Mouse (Mus musculus) liver, adult 2 months (tissue): ENCODE measurements around the gene Gm20388. TPM values are rescaled to one million over a fixed set of nuclear protein-coding genes. Genes with fewer than 3 reads are reported as not detected.
A peak's percentile ranks its signal among the peaks of the same experiment; 100 is the strongest.

Experiments
- DNase-seq: peaks from one replicate; pipeline ENCODE4 v3.0.0-alpha.2; 2011; ENCODE audit warnings: low read depth, low spot score; ENCODE audit errors: extremely low read depth
- H3K27ac ChIP-seq: fragments of 200-500 bp; replicated peaks from 2 replicates; pipeline ENCODE4 v1.5.1; 2012; ENCODE audit warnings: low read depth, mild to moderate bottlenecking, control low read depth, inconsistent platforms, low read length; ENCODE audit not compliant: insufficient read depth
- H3K27me3 ChIP-seq: fragments of 200-500 bp; 2 replicates; pipeline ENCODE4 v1.6.1; 2012; ENCODE audit warnings: mild to moderate bottlenecking, moderate library complexity, low read length, inconsistent platforms; ENCODE audit not compliant: control insufficient read depth, insufficient read depth
- H3K36me3 ChIP-seq: fragments of 200-500 bp; 2 replicates; pipeline ENCODE4 v1.6.1; 2012; ENCODE audit warnings: low read length, inconsistent platforms; ENCODE audit not compliant: control insufficient read depth, insufficient read depth
- H3K4me1 ChIP-seq: fragments of 200-500 bp; 2 replicates; pipeline ENCODE4 v1.6.1; 2011; ENCODE audit warnings: low read length; ENCODE audit not compliant: control insufficient read depth, insufficient read depth
- H3K4me3 ChIP-seq: fragments of 200-500 bp; 2 replicates; pipeline ENCODE4 v1.5.1; 2011; ENCODE audit warnings: low read depth, mild to moderate bottlenecking, control low read depth, low read length, moderate library complexity; ENCODE audit not compliant: insufficient read depth
- H3K79me2 ChIP-seq: fragments of 200-500 bp; 2 replicates; pipeline ENCODE4 v1.6.1; 2012; ENCODE audit warnings: inconsistent platforms, mild to moderate bottlenecking, low read length, moderate library complexity; ENCODE audit not compliant: control insufficient read depth, insufficient read depth
- H3K9ac ChIP-seq: fragments of 200-500 bp; 2 replicates; pipeline ENCODE4 v1.6.1; 2012; ENCODE audit warnings: low read depth, mild to moderate bottlenecking, control low read depth, inconsistent platforms, low read length
- CTCF ChIP-seq: fragments of 200-500 bp; IDR thresholded peaks from 2 replicates; pipeline ENCODE4 v1.5.1; 2011; ENCODE audit warnings: low read depth, low read length, control low read depth
- POLR2A ChIP-seq: fragments of 200-500 bp; IDR thresholded peaks from 2 replicates; pipeline ENCODE4 v1.6.1; 2011; ENCODE audit warnings: low read length, control low read depth; ENCODE audit not compliant: insufficient read depth; ENCODE audit errors: extremely low read depth
- WGBS: fragments of 180-500 bp; shearing (Covaris S2); methylation state at CpG from one replicate; pipeline ENCODE4 v1.1.7; 2018; 5-methylcytosine and 5-hydroxymethylcytosine counted together
- polyA plus RNA-seq: library from polyadenylated mRNA; depleted of rRNA; stranded (reverse); fragments of >200 nt; gene quantifications from 2 replicates; pipeline ENCODE4 v1.2.3, GENCODE M21; 2012
- total RNA-seq: library from RNA; depleted of rRNA; stranded (reverse); fragments of >200 nt; gene quantifications from 2 replicates; pipeline ENCODE4 v1.2.3, GENCODE M21; 2014

The Gm20388 gene
- total and polyA plus RNA-seq, 2 experiments: 6.4 to 19.9 TPM

DNA sequence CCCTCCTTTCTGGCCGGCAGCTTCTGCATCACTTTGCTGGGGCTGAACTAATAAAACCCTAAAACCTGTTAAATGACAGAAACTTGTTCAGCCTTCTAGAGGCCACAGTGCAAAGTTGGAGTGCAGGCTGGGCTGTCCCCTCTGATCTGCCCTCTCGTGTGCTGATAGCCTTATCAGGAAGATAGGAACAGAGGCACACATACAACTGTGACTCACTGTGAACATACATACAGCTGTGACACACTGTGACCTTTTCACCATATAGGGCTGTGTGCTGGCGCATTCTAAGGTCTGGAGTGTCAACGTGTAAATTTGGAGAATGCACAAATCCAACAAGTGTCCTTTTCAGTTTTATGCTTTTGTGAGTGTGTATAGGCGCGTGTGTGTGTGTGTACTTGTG, 543.8 kb downstream of the Gm20388 start:
- Histone ChIP-seq H3K79me2 (no peaks in the 10 kb centered on the region), H3K4me1 (peaks cover 4% of the 10 kb centered on the region), H3K27ac (no peak overlapping the region), H3K4me3 (no peak overlapping the region), H3K36me3 (no peaks in the 10 kb centered on the region), H3K9ac (no peak overlapping the region), H3K27me3 (no peaks in the 10 kb centered on the region)
- TF ChIP-seq POLR2A: no peak
- TF ChIP-seq CTCF: no peak
- WGBS: 80% methylated on average over 6 of the region's 6 CpGs
- no peak for DNase-seq

DNA sequence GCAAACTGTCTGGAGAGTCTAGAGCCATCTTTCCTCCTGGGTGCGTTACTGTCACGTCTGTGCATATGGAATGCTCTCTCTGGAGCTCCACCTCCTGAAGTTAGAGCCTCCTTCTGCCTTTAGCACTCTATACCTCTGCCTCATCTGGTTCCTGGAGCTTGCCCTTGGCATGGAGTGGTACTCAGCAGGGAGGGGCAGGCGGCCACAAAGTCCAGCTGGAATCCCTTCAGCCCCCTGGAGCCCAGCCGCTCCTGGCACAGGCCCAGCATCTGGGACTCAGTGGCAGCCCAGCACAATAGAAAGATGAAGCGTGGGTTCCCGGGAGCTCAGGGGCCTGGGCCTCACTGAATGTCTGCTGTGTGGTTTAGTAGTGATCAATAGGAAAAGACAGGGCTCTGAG, 549.7 kb downstream of the Gm20388 start:
- WGBS: 45% methylated on average over 6 of the region's 6 CpGs
- TF ChIP-seq CTCF: no peak
- no peak for TF ChIP-seq POLR2A
- H3K4me1 ChIP-seq: peaks cover 4% of the 10 kb centered on the region; the same call in 1 of the 2 replicates

DNA sequence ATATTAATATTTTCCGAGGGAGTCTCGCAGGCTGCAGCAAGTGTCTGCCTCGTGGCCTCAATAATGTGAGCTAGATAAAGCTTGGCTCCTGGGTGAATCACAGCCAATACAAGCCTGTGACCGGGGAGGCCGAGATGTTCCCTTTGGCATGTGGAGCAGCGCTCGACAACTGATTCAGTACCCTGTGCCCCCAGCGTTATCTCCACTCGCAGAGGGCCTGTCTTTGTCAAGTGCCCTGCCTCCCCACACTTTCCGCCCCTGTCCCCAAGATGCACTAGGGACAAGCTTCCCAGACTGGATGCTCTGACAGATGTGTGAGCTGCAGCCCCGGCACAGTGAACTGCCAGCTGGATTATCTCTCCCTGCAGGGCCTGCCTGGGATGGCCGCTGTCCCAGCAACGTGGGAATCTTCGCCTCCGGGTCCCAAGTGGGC, 551.5 kb downstream of the Gm20388 start:
- Histone ChIP-seq H3K4me3 (no peak overlapping the region), H3K27ac (no peak overlapping the region), H3K79me2 (no peaks in the 10 kb centered on the region), H3K36me3 (no peaks in the 10 kb centered on the region), H3K27me3 (no peaks in the 10 kb centered on the region), H3K4me1 (peaks cover 4% of the 10 kb centered on the region; the same call in 1 of the 2 replicates), H3K9ac (no peak overlapping the region)
- no peak for DNase-seq
- 79% methylated on average over 15 of the region's 15 CpGs for WGBS
- TF ChIP-seq POLR2A (no peak), CTCF (no peak)

More for the DNA sequence above, 549.7 kb downstream of the Gm20388 start:
- Histone ChIP-seq H3K27me3 (no peaks in the 10 kb centered on the region), H3K79me2 (no peaks in the 10 kb centered on the region), H3K27ac (no peak overlapping the region), H3K9ac (no peak overlapping the region), H3K4me3 (no peak overlapping the region), H3K36me3 (no peaks in the 10 kb centered on the region)
- DNase-seq: peak; percentile 32

DNA sequence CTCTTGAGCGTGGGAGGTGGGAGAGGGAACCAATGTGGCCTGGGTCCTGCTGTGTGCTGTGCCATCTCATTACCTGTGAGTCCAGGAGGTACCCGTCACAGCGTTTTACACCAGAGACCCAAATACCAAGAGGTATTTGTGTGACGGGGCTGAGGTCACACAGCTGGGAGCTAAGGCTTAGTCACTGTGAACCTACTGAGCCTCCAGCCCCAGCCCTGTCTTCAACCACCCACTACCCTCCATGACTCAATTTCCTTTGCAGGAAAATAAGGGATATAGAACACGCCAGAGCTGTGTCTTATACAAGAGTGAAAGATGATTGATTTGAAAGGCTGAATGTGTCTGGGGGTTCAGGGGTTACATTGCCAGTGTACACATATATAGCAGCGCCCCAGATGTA, 552.0 kb downstream of the Gm20388 start:
- Histone ChIP-seq H3K27me3 (no peaks in the 10 kb centered on the region), H3K9ac (no peak overlapping the region)
- no peak for DNase-seq

GRCm38 (mm10) chr8:120463918-120464584, 553.4 kb downstream of the Gm20388 start:
- H3K9ac ChIP-seq: no peak overlapping the region
- H3K4me1 ChIP-seq: peaks cover 4% of the 10 kb centered on the region; the same call in 1 of the 2 replicates
- TF ChIP-seq POLR2A: no peak
- no peak for TF ChIP-seq CTCF
- H3K4me3 ChIP-seq: no peak overlapping the region
- no peaks in the 10 kb centered on the region for H3K36me3 ChIP-seq
- WGBS: 97% methylated on average over 7 of the region's 9 CpGs
- no peaks in the 10 kb centered on the region for H3K79me2 ChIP-seq
- H3K27ac ChIP-seq: no peak overlapping the region
- DNase-seq: no peak
- H3K27me3 ChIP-seq: no peaks in the 10 kb centered on the region

More for the DNA sequence above, 552.0 kb downstream of the Gm20388 start:
- Histone ChIP-seq H3K79me2 (no peaks in the 10 kb centered on the region), H3K4me3 (no peak overlapping the region), H3K27ac (no peak overlapping the region), H3K4me1 (peaks cover 4% of the 10 kb centered on the region; the same call in 1 of the 2 replicates), H3K36me3 (no peaks in the 10 kb centered on the region)
- TF ChIP-seq CTCF (no peak), POLR2A (no peak)
- 92% methylated on average over 6 of the region's 6 CpGs for WGBS

DNA sequence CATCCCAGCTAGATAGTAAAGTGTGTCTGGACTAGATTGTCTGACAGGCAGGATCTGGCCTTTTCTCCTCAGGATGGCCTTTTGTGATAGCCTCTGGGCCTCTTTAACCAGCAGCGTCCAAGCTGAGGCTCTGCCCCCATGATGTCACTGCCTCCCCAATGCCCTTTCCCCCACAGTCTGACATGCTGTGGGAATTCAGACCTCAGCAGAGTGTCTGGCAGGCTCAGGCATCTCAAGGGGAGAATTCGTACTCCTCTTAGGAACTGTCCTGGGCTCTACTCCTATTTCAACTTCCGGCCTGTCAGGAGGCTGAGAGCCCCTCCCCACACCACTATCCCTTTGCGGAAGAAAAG, 553.9 kb downstream of the Gm20388 start:
- H3K36me3 ChIP-seq: no peaks in the 10 kb centered on the region
- WGBS: 83% methylated on average over 4 of the region's 4 CpGs
- H3K9ac ChIP-seq: no peak overlapping the region
- no peak overlapping the region for H3K4me3 ChIP-seq
- peaks cover 4% of the 10 kb centered on the region; the same call in 1 of the 2 replicates for H3K4me1 ChIP-seq
- peak; percentile 55 for DNase-seq
- no peaks in the 10 kb centered on the region for H3K27me3 ChIP-seq
- TF ChIP-seq CTCF (no peak), POLR2A (no peak)
- H3K79me2 ChIP-seq: no peaks in the 10 kb centered on the region
- H3K27ac ChIP-seq: no peak overlapping the region
